Mouse (Mus musculus): ENCODE data around the gene Pkp1. TPM values are rescaled to one million over a fixed set of nuclear protein-coding genes. Genes with fewer than 3 reads are reported as not detected.

Gene Pkp1
- polyA plus RNA-seq, 1 experiment from 2014 or later: not detected

GRCm38 (mm10) chr1:135865518-135866194 lies 53.4 kb downstream of the Pkp1 start:
- H3K27me3 ChIP-seq: 0 out of 2 replicates have a peak, but pooled peaks cover 4% of the 10 kb centered on the region
- 52% methylated on average over 19 of the region's 19 CpGs for WGBS

GRCm38 (mm10) chr1:135864830-135865229 lies 54.2 kb downstream of the Pkp1 start:
- 86% methylated on average over 6 of the region's 6 CpGs for WGBS
- Histone ChIP-seq H3K27me3 (0 out of 2 replicates have a peak, but pooled peaks cover 4% of the 10 kb centered on the region), H3K4me2 (replicated peaks) (no peak overlapping the region), H3K4me3 (replicated peaks) (no peak overlapping the region), H3K36me3 (no peaks in the 10 kb centered on the region), H3K9ac (replicated peaks) (no peak overlapping the region), H3K27ac (no peak overlapping the region), H3K9me3 (no peaks in the 10 kb centered on the region), H3K4me1 (replicated peaks) (no peaks in the 10 kb centered on the region)
- no peak for ATAC-seq

More at GRCm38 (mm10) chr1:135865518-135866194, 53.4 kb downstream of the Pkp1 start:
- Histone ChIP-seq H3K27ac (no peak overlapping the region), H3K9ac (replicated peaks) (no peak overlapping the region), H3K9me3 (no peaks in the 10 kb centered on the region), H3K36me3 (no peaks in the 10 kb centered on the region), H3K4me3 (replicated peaks) (no peak overlapping the region), H3K4me1 (replicated peaks) (no peaks in the 10 kb centered on the region), H3K4me2 (replicated peaks) (no peak overlapping the region)
- peak; percentile 89 for ATAC-seq

DNA sequence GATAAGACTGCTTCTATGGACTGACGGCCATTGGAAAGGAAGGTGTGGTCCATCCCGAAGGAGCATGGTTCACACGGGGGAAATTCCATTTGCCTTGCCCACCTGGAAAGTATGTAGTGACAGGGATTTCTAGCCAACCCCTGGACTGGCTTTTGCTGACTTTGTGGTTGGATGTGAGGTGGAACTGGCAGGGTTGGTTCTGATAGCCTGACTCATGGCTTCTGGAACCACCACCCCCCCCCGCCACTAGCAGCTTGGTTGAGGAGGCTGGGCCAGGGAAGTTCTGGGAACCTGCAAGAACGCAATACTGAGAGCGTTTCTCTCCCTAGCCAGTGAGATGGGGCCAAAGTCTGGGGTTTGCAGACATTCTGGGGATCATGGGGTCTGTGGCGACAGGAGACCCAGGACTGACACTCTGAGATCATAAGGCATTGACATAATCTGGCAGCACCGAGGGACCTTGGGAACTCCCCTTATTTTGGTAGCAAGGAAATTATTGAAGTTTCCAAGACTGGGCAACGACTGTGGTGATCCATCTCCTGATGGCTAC lies 55.1 kb downstream of the Pkp1 start:
- H3K4me2 ChIP-seq (replicated peaks): no peak overlapping the region
- H3K9me3 ChIP-seq: no peaks in the 10 kb centered on the region
- H3K27me3 ChIP-seq: 0 out of 2 replicates have a peak, but pooled peaks cover 4% of the 10 kb centered on the region
- 85% methylated on average over 9 of the region's 9 CpGs for WGBS
- H3K4me1 ChIP-seq (replicated peaks): no peaks in the 10 kb centered on the region
- no peak overlapping the region for H3K27ac ChIP-seq
- H3K4me3 ChIP-seq (replicated peaks): no peak overlapping the region
- no peaks in the 10 kb centered on the region for H3K36me3 ChIP-seq
- no peak overlapping the region for H3K9ac ChIP-seq (replicated peaks)
- ATAC-seq: no peak

DNA sequence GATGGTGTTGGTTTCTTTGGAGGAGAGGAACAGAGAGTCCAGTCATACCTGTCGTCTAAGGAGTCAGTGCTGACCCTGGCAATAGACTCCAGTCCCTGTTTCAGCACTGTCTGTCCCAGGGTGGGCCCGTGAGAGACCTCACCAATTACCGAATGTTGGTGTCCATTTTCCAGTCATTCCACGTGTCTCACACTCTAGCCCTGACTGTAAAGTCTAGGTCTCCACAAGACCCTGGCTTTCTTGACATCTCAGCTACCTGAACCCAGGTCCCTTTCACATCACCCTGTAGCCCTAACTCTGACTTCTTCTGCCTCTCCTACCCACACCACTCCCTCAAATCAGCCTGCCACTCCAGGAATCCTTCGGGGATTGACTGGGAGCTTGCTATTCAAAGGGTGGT lies 56.4 kb downstream of the Pkp1 start:
- no peak for ATAC-seq
- Histone ChIP-seq H3K4me1 (replicated peaks) (no peaks in the 10 kb centered on the region), H3K27me3 (0 out of 2 replicates have a peak, but pooled peaks cover 4% of the 10 kb centered on the region), H3K9me3 (no peaks in the 10 kb centered on the region), H3K36me3 (no peaks in the 10 kb centered on the region), H3K27ac (no peak overlapping the region), H3K4me2 (replicated peaks) (no peak overlapping the region), H3K9ac (replicated peaks) (no peak overlapping the region), H3K4me3 (replicated peaks) (no peak overlapping the region)
- 83% methylated on average over 5 of the region's 5 CpGs for WGBS

DNA sequence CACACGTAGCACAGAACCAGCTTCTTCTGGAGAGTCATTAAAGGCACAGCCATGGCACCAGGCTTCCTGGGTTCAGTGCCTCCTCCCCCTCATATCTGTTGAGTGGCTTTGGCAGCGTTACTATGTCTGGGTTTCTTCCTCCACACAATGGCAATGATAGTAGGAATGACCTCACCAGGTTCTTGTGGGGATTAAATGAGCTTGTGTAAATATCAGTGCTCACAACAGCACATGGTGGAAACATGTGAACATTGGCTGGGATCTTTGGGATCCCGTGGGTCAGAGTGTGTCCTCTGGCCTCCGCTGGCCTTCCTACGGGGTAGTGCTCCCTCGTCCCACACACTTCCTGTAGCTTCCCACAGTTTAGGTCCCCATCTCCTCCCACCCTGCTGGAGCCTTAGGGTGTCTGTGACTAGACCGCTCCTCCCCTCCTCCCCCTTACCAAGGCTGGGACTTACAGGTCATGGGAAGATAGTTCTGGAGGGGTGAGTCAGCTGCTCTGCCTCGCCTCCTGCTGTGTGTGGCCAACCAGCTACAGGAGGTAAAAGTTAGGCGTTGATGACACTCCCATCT lies 56.9 kb downstream of the Pkp1 start:
- Histone ChIP-seq H3K9ac (replicated peaks) (no peak overlapping the region), H3K27ac (no peak overlapping the region), H3K27me3 (0 out of 2 replicates have a peak, but pooled peaks cover 4% of the 10 kb centered on the region), H3K4me1 (replicated peaks) (no peaks in the 10 kb centered on the region), H3K4me3 (replicated peaks) (no peak overlapping the region), H3K9me3 (no peaks in the 10 kb centered on the region), H3K36me3 (no peaks in the 10 kb centered on the region), H3K4me2 (replicated peaks) (no peak overlapping the region)
- ATAC-seq: no peak
- WGBS: 79% methylated on average over 9 of the region's 9 CpGs

GRCm38 (mm10) chr1:135861091-135861490 lies 57.9 kb downstream of the Pkp1 start:
- no peak overlapping the region for H3K4me2 ChIP-seq (replicated peaks)
- no peak overlapping the region for H3K4me3 ChIP-seq (replicated peaks)
- no peak overlapping the region for H3K9ac ChIP-seq (replicated peaks)
- H3K27ac ChIP-seq: no peak overlapping the region
- no peaks in the 10 kb centered on the region for H3K4me1 ChIP-seq (replicated peaks)
- H3K27me3 ChIP-seq: 0 out of 2 replicates have a peak, but pooled peaks cover 4% of the 10 kb centered on the region
- 83% methylated on average over 5 of the region's 5 CpGs for WGBS
- no peaks in the 10 kb centered on the region for H3K9me3 ChIP-seq
- ATAC-seq: no peak
- no peaks in the 10 kb centered on the region for H3K36me3 ChIP-seq

- Histone ChIP-seq H3K4me3 (replicated peaks) (no peak overlapping the region), H3K9me3 (no peaks in the 10 kb centered on the region), H3K27me3 (no peaks in the 10 kb centered on the region), H3K4me2 (replicated peaks) (no peak overlapping the region), H3K9ac (replicated peaks) (no peak overlapping the region), H3K36me3 (no peaks in the 10 kb centered on the region), H3K4me1 (replicated peaks) (no peaks in the 10 kb centered on the region), H3K27ac (no peak overlapping the region)
- 90% methylated on average over 7 of the region's 7 CpGs for WGBS
- no peak for ATAC-seq
Observed at GRCm38 (mm10) chr1:135858533-135858932, 60.5 kb downstream of the Pkp1 start.

- H3K36me3 ChIP-seq: no peaks in the 10 kb centered on the region
- WGBS: 68% methylated on average over 11 of the region's 11 CpGs
- H3K9me3 ChIP-seq: no peaks in the 10 kb centered on the region
- no peaks in the 10 kb centered on the region for H3K27me3 ChIP-seq
- H3K4me1 ChIP-seq (replicated peaks): peaks cover 8% of the 10 kb centered on the region
- no peak for ATAC-seq
- H3K4me3 ChIP-seq (replicated peaks): no peak overlapping the region
- no peak overlapping the region for H3K9ac ChIP-seq (replicated peaks)
- no peak overlapping the region for H3K4me2 ChIP-seq (replicated peaks)
- H3K27ac ChIP-seq: no peak overlapping the region
Observed at GRCm38 (mm10) chr1:135857137-135857775, 61.8 kb downstream of the Pkp1 start.

- no peak overlapping the region for H3K27ac ChIP-seq
- WGBS: 84% methylated on average over 4 of the region's 4 CpGs
- no peak overlapping the region for H3K9ac ChIP-seq (replicated peaks)
- H3K4me1 ChIP-seq (replicated peaks): peaks cover 19% of the 10 kb centered on the region
- ATAC-seq: no peak
- H3K27me3 ChIP-seq: no peaks in the 10 kb centered on the region
- no peak overlapping the region for H3K4me3 ChIP-seq (replicated peaks)
- no peaks in the 10 kb centered on the region for H3K9me3 ChIP-seq
- no peak overlapping the region for H3K4me2 ChIP-seq (replicated peaks)
- H3K36me3 ChIP-seq: no peaks in the 10 kb centered on the region
Observed at GRCm38 (mm10) chr1:135856070-135856469, 62.9 kb downstream of the Pkp1 start.

DNA sequence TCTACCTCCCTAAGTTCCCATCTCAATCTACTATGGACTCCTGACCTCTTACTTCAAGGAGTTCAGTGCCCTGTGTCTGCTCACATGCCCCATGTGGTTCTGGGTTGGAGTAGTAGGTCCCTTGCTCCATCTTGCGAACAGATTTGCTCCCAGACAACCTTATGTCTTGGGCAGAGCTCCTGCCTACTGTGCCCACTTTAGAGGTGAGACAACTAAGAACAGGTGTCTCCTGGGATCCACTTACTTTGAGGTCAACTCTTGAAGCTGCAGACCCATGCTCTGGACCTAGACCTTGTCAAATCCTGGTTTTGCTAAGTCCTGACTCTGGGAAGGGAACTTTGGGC lies 63.7 kb downstream of the Pkp1 start:
- H3K9ac ChIP-seq (replicated peaks): no peak overlapping the region
- no peak overlapping the region for H3K4me3 ChIP-seq (replicated peaks)
- H3K4me2 ChIP-seq (replicated peaks): no peak overlapping the region
- no peaks in the 10 kb centered on the region for H3K36me3 ChIP-seq
- 87% methylated on average over 1 of the region's 1 CpGs for WGBS
- no peaks in the 10 kb centered on the region for H3K9me3 ChIP-seq
- no peak for ATAC-seq
- no peak overlapping the region for H3K27ac ChIP-seq
- H3K27me3 ChIP-seq: no peaks in the 10 kb centered on the region
- peaks cover 19% of the 10 kb centered on the region for H3K4me1 ChIP-seq (replicated peaks)

DNA sequence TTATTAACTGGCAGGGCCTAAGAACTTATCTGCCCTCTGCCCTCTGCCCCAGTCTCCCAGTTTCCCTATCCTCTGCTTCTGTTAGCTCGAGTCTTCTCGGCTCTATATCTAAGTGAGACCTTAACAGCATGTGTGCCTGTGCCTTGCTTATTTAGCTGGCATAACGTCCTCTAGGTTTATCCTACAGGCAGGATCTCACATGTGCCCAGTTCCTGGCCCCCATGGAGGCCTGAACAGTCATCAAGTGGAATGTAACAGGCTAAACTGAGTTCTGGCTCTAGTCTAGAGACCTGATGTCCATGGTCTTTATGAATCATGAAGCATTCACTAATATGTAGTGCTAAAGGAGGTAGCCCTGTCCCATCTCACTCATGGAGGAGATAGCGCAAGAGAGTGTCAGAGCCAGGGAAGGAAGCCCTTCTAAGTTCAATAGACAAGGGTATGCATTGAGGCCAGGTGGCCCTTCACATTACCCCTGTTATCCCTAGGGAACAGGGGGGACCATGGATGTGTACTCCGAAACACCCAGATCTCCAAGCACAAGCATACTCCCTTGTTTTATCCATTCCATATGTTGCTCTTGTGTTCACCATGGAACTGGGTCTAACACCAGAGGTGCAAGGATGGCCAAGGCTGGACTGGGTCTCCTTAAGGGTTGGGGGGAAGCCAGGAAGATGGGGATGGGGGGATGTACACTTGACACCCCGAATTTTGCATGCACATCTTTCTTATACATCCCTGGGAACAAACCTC lies 64.2 kb downstream of the Pkp1 start:
- no peak for ATAC-seq
- Histone ChIP-seq H3K27me3 (no peaks in the 10 kb centered on the region), H3K4me1 (replicated peaks) (peaks cover 19% of the 10 kb centered on the region), H3K27ac (no peak overlapping the region), H3K9ac (replicated peaks) (no peak overlapping the region), H3K9me3 (no peaks in the 10 kb centered on the region), H3K4me2 (replicated peaks) (no peak overlapping the region), H3K4me3 (replicated peaks) (no peak overlapping the region), H3K36me3 (no peaks in the 10 kb centered on the region)
- WGBS: 87% methylated on average over 6 of the region's 6 CpGs

- Histone ChIP-seq H3K4me2 (replicated peaks) (no peak overlapping the region), H3K4me1 (replicated peaks) (peaks cover 19% of the 10 kb centered on the region), H3K36me3 (no peaks in the 10 kb centered on the region), H3K27ac (no peak overlapping the region), H3K27me3 (no peaks in the 10 kb centered on the region), H3K9me3 (no peaks in the 10 kb centered on the region), H3K4me3 (replicated peaks) (no peak overlapping the region), H3K9ac (replicated peaks) (no peak overlapping the region)
- WGBS: 93% methylated on average over 4 of the region's 4 CpGs
- ATAC-seq: no peak
Observed at GRCm38 (mm10) chr1:135853200-135853599, 65.8 kb downstream of the Pkp1 start.

Data from midbrain, embryonic 13.5 days (tissue).